Comparison of ENCODE assay signal across 13 mouse cellular contexts in genomic region chr8:10854600-10854999, GRCm38 (mm10).
DNase-seq lines count a peak whose midpoint lies in the region; ATAC-seq and TF ChIP-seq lines count a peak whose summit lies in the region.
"Had no signal": no experiment of that assay in that cellular context is flagged by ENCODE, and none has a peak within 500 bp of the region (broad histone marks: within the 10 kb centered on the region; RNA-seq: fewer than 3 reads in every experiment).

No protein-coding gene starts in this region.

- ATAC-seq in kidney, postnatal 0 days (replicated peaks; ENCODE audit: low FRiP score, low read depth), result peak; percentile 80
- ATAC-seq in liver, embryonic 15.5 days (ENCODE audit: insufficient read depth), result peak; percentile 86

- no peak overlapping the region for H3K27ac ChIP-seq in kidney, postnatal 0 days
- peak overlapping the region; percentile 68 for H3K27ac ChIP-seq in liver, embryonic 15.5 days (replicated peaks)
- H3K27ac ChIP-seq: hindbrain, embryonic 12.5 days had no signal

- no peaks in the 10 kb centered on the region for H3K36me3 ChIP-seq in kidney, postnatal 0 days (ENCODE audit: insufficient read depth, low read length)
- H3K36me3 ChIP-seq in liver, embryonic 15.5 days (replicated peaks), result no peaks in the 10 kb centered on the region
- H3K36me3 ChIP-seq: hindbrain, embryonic 12.5 days had no signal

- no peaks in the 10 kb centered on the region for H3K9me3 ChIP-seq in kidney, postnatal 0 days (replicated peaks; ENCODE audit: low read length)
- no peaks in the 10 kb centered on the region for H3K9me3 ChIP-seq in liver, embryonic 15.5 days (replicated peaks)
- H3K9me3 ChIP-seq: hindbrain, embryonic 12.5 days had no signal

- TF ChIP-seq CTCF in kidney, postnatal 0 days (IDR thresholded peaks at IDR 0.05; ENCODE audit: low read depth), result peak; percentile 20; the same call in 1 of the 2 replicates

- intact Hi-C loops in left cerebral cortex, postnatal 36 days (cut with DNase I), result no loop called here

- H3K4me1 ChIP-seq in kidney, postnatal 0 days (replicated peaks; ENCODE audit: insufficient read depth, low read length), result no peaks in the 10 kb centered on the region
- H3K4me1 ChIP-seq in liver, embryonic 15.5 days (replicated peaks), result peaks cover 11% of the 10 kb centered on the region; the same call in 1 of the 2 replicates

- DNase-seq in adrenal gland, adult 2 months, result peak; percentile 51
- DNase-seq in adrenal gland, adult 18-20 months (ENCODE audit: low spot score in 2 of 2), result no peak
- DNase-seq in 416B (ENCODE audit: low read depth), result peak; percentile 11
- no peak for DNase-seq in kidney, postnatal 0 days (ENCODE audit: low spot score)
- DNase-seq in spleen, postnatal 10 days (ENCODE audit: low spot score in 2 of 2), result no peak
- DNase-seq in left cerebral cortex, postnatal 36 days (ENCODE audit: low spot score in 2 of 2), result no peak
- DNase-seq in heart, adult 11 months, result no peak
- DNase-seq: cerebellum, adult 9-10 months; lung, adult 2 months; right cerebral cortex, postnatal 25 days had no signal

- no peak overlapping the region for H3K4me3 ChIP-seq in kidney, postnatal 0 days (replicated peaks; ENCODE audit: low read depth, low read length)
- H3K4me3 ChIP-seq in liver, embryonic 15.5 days (replicated peaks), result no peak overlapping the region
- H3K4me3 ChIP-seq: hindbrain, embryonic 12.5 days had no signal

- no peak overlapping the region for H3K4me2 ChIP-seq in kidney, postnatal 0 days (ENCODE audit: low read length)
- no peak overlapping the region for H3K4me2 ChIP-seq in liver, embryonic 15.5 days
- H3K4me2 ChIP-seq: heart, embryonic 11.5 days; hindbrain, embryonic 12.5 days had no signal

- no peak overlapping the region for H3K9ac ChIP-seq in kidney, postnatal 0 days (ENCODE audit: low read depth, low read length)
- no peak overlapping the region for H3K9ac ChIP-seq in liver, embryonic 15.5 days
- H3K9ac ChIP-seq: hindbrain, embryonic 12.5 days had no signal

- H3K27me3 ChIP-seq in kidney, postnatal 0 days (ENCODE audit: insufficient read depth, low read length), result no peaks in the 10 kb centered on the region
- no peaks in the 10 kb centered on the region for H3K27me3 ChIP-seq in liver, embryonic 15.5 days
- H3K27me3 ChIP-seq: hindbrain, embryonic 12.5 days had no signal

- WGBS in kidney, postnatal 0 days, result 44% methylated on average over 6 of the region's 6 CpGs
- WGBS in liver, embryonic 15.5 days (ENCODE audit: insufficient replicate concordance), result 32% methylated on average over 6 of the region's 6 CpGs

Comparison
In these comparisons a context has a peak if more than half of its experiments do, and no peak if none do; other contexts are left out.
1. DNase-seq: peak in adrenal gland, adult 2 months (single experiment) and 416B (single experiment); none in adrenal gland, adult 18-20 months (0 of 2), kidney, postnatal 0 days (single experiment), spleen, postnatal 10 days (0 of 2), left cerebral cortex, postnatal 36 days (0 of 2) and heart, adult 11 months (single experiment).